Mouse (Mus musculus) kidney, adult 2 months (tissue): ENCODE results near the gene Mov10l1.

Experiments used
- CTCF ChIP-seq: fragments of 200-500 bp; conservative IDR thresholded peaks from 2 replicates; pipeline ENCODE4 v1.5.1; 2011; ENCODE audit warnings: low read depth, mild to moderate bottlenecking, control low read depth, low read length, moderate library complexity, mixed read lengths; ENCODE audit not compliant: insufficient read depth, insufficient read length
- POLR2A ChIP-seq: fragments of 200-500 bp; IDR thresholded peaks from one replicate; pipeline ENCODE4 v1.6.1; 2011; ENCODE audit warnings: low read depth, low read length, control low read depth

GRCm38 (mm10) chr15:89088607-89089247 lies 106.0 kb downstream of the Mov10l1 start, which contains the start of gene Selenoo:
- TF ChIP-seq CTCF, result no peak
- peak; percentile 50 for TF ChIP-seq POLR2A
